Mouse (Mus musculus): ENCODE data around the gene Recql5. TPM values are rescaled to one million over a fixed set of nuclear protein-coding genes. Genes with fewer than 3 reads are reported as not detected.
"Not testable (repeated sequence)": the region's sequence is repeated elsewhere in the genome, so short reads cannot be mapped to it uniquely, and the experiment has no call there.

The Recql5 gene
- polyA plus RNA-seq, 1 experiment from 2014 or later = 16.0 TPM

DNA sequence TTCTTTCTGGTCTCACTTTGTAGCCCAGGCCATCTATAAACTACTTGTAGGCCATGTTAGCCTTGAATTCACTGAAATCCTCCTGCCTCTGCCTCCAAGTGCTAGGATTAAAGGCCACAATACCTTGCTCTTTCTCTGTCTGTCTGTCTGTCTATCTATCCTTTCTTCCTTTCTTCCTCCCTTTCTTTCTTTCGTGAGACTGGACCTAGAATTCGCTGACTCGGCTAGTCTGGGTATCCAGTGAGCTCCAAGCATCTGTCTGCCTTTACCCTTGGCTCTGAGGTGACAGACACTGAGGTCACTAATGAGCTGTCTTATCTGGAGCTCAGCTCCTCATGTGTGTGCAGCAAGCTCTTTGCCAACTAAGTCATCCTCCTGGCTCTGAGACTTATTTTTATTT, 57.3 kb downstream of the Recql5 start:
- Histone ChIP-seq H3K4me3 (ENCODE audit: low read depth, low read length) (no peak overlapping the region), H3K9me3 (ENCODE audit: control insufficient read depth, low read length) (no peaks in the 10 kb centered on the region), H3K27me3 (ENCODE audit: control insufficient read depth, insufficient read depth, low read length) (no peaks in the 10 kb centered on the region), H3K36me3 (ENCODE audit: control insufficient read depth, insufficient read depth, low read length) (no peaks in the 10 kb centered on the region), H3K4me2 (replicated peaks; ENCODE audit: low read depth, low read length) (no peak overlapping the region), H3K27ac (ENCODE audit: low read depth, low read length) (no peak overlapping the region), H3K9ac (ENCODE audit: low read depth, low read length) (no peak overlapping the region), H3K4me1 (replicated peaks; ENCODE audit: control insufficient read depth, insufficient read depth, low read length) (no peaks in the 10 kb centered on the region)
- DNase-seq (ENCODE audit: low spot score) (no peak), ATAC-seq (ENCODE audit: low FRiP score) (no peak)
- 89% methylated on average over 3 of the region's 3 CpGs for WGBS

DNA sequence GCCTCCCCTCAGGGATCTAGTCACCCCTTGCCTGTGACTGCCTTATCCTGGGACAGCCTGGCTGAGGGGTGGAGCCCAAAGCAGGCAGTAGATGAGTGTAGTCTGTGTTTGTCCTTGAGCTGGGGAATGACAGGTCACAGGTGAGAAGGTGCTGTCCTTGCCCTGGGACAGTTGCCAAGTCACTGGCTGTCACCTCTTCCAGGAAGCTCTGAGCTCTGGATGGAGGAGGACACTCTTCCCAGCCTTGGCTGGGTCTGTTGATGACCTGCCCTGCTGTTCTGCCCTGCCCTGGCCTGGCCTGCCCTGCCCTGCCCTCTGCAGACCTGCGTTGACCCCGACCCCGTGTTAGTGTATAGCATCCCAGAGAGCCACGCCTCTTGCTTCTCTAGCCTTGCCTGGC, 60.8 kb downstream of the Recql5 start:
- H3K4me2 ChIP-seq (replicated peaks; ENCODE audit: low read depth, low read length) = no peak overlapping the region
- H3K4me3 ChIP-seq (ENCODE audit: low read depth, low read length) = no peak overlapping the region
- H3K4me1 ChIP-seq (replicated peaks; ENCODE audit: control insufficient read depth, insufficient read depth, low read length) = no peaks in the 10 kb centered on the region
- no peak for ATAC-seq (ENCODE audit: low FRiP score)
- H3K9me3 ChIP-seq (ENCODE audit: control insufficient read depth, low read length) = no peaks in the 10 kb centered on the region
- DNase-seq (ENCODE audit: low spot score) = no peak
- H3K9ac ChIP-seq (ENCODE audit: low read depth, low read length) = no peak overlapping the region
- no peaks in the 10 kb centered on the region for H3K27me3 ChIP-seq (ENCODE audit: control insufficient read depth, insufficient read depth, low read length)
- WGBS = 79% methylated on average over 4 of the region's 4 CpGs
- no peaks in the 10 kb centered on the region for H3K36me3 ChIP-seq (ENCODE audit: control insufficient read depth, insufficient read depth, low read length)
- no peak overlapping the region for H3K27ac ChIP-seq (ENCODE audit: low read depth, low read length)

DNA sequence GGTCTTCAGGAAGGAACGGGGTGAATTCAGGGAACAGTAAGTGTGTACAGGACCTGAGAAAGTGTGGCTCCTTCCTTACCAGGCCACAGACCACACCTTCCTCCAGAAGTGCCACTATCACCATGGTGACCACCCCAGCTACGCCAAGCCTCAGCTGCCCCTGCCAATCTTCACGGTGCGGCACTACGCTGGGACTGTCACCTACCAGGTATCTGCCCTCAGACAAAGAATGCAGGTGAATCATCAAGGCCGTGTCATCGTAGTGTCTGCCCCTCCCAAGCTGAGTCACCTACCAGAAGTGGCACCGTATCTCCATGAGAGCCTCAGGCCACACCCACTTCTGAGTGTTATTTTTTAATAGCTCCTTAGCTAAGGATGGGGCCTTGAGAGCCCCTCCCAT, 63.9 kb downstream of the Recql5 start:
- no peaks in the 10 kb centered on the region for H3K27me3 ChIP-seq (ENCODE audit: control insufficient read depth, insufficient read depth, low read length)
- H3K4me3 ChIP-seq (ENCODE audit: low read depth, low read length) = no peak overlapping the region
- 88% methylated on average over 8 of the region's 8 CpGs for WGBS
- DNase-seq (ENCODE audit: low spot score) = no peak
- H3K4me1 ChIP-seq (replicated peaks; ENCODE audit: control insufficient read depth, insufficient read depth, low read length) = no peaks in the 10 kb centered on the region
- no peak overlapping the region for H3K27ac ChIP-seq (ENCODE audit: low read depth, low read length)
- no peak overlapping the region for H3K4me2 ChIP-seq (replicated peaks; ENCODE audit: low read depth, low read length)
- H3K36me3 ChIP-seq (ENCODE audit: control insufficient read depth, insufficient read depth, low read length) = no peaks in the 10 kb centered on the region
- H3K9ac ChIP-seq (ENCODE audit: low read depth, low read length) = no peak overlapping the region
- H3K9me3 ChIP-seq (ENCODE audit: control insufficient read depth, low read length) = no peaks in the 10 kb centered on the region
- ATAC-seq (ENCODE audit: low FRiP score) = no peak

DNA sequence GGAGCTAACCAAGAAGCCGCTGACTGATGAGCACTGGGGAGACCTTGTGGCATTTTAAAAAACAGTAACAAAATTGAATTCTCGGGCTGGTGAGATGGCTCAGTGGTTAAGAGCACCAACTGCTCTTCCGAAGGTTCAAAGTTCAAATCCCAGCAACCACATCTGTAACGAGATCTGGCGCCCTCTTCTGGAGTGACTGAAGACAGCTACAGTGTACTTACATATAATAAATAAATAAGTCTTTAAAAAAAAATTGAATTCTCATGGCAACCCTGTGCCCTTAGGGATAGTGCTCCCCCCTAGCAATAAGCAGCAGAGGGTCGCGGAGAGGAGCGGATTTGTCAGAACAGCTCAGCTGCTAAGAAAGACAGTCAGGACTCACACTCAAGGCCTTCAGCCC, 69.4 kb downstream of the Recql5 start:
- H3K27ac ChIP-seq (ENCODE audit: low read depth, low read length) = no peak overlapping the region
- no peak overlapping the region for H3K4me3 ChIP-seq (ENCODE audit: low read depth, low read length)
- no peak overlapping the region for H3K9ac ChIP-seq (ENCODE audit: low read depth, low read length)
- 86% methylated on average over 8 of the region's 8 CpGs for WGBS
- no peak for ATAC-seq (ENCODE audit: low FRiP score)
- H3K4me1 ChIP-seq (replicated peaks; ENCODE audit: control insufficient read depth, insufficient read depth, low read length) = peaks cover 6% of the 10 kb centered on the region; the same call in 1 of the 2 replicates
- H3K36me3 ChIP-seq (ENCODE audit: control insufficient read depth, insufficient read depth, low read length) = no peaks in the 10 kb centered on the region
- DNase-seq (ENCODE audit: low spot score) = no peak
- no peak overlapping the region for H3K4me2 ChIP-seq (replicated peaks; ENCODE audit: low read depth, low read length)
- H3K27me3 ChIP-seq (ENCODE audit: control insufficient read depth, insufficient read depth, low read length) = peaks cover 24% of the 10 kb centered on the region
- no peaks in the 10 kb centered on the region for H3K9me3 ChIP-seq (ENCODE audit: control insufficient read depth, low read length)

DNA sequence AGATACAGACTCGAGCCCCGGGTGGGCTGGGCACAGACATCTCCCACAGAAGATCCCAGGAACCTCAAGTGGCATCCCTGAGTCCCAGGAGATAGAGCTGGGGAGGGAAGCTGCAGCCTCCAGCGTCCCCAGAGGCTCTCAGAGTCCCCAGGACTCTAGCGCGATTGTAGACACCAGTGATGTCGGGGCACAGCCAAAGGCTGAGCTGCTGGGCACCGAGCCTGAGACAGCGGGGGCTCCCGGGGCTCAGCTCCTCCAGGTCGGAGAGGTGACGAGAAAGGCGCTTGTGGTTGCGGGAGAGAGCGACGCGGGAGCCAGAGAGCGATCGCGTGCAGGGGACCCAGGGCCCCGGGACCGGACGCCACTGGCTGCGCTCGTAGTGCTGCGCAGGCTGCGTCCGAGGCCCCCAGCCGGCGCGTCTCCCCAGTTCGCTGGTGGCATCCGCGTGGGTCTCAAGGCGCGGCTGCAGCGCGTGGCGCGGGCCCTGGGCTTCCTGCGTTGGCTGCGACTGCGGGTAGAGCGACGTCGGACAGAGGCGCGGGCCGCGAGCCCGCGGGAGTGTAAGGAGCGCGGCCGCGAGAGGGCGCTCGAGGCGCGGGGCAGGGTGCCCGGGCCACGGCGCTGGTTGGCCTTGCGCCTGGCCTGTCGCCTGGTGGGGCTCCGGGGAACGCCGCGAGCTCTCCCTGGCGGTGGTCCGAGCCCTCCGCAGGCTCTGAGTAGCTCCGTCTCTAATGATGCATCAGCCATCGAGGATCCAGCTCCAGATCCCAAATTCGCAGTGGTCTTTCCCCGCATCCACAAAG, 73.9 kb downstream of the Recql5 start:
- H3K4me3 ChIP-seq (ENCODE audit: low read depth, low read length) = peak overlapping the region; percentile 29
- ATAC-seq (ENCODE audit: low FRiP score) (peak; percentile 76), DNase-seq (ENCODE audit: low spot score) (peak; percentile 92)
- 3% methylated on average over 73 of the region's 75 CpGs for WGBS
- H3K36me3 ChIP-seq (ENCODE audit: control insufficient read depth, insufficient read depth, low read length) = no peaks in the 10 kb centered on the region
- peaks cover 38% of the 10 kb centered on the region for H3K27me3 ChIP-seq (ENCODE audit: control insufficient read depth, insufficient read depth, low read length)
- peak overlapping the region; percentile 48 for H3K4me2 ChIP-seq (replicated peaks; ENCODE audit: low read depth, low read length)
- 0 out of 2 replicates have a peak overlapping the region, but pooled peaks have one; percentile 15 for H3K9ac ChIP-seq (ENCODE audit: low read depth, low read length)
- peaks cover 10% of the 10 kb centered on the region; the same call in 1 of the 2 replicates for H3K4me1 ChIP-seq (replicated peaks; ENCODE audit: control insufficient read depth, insufficient read depth, low read length)
- no peak overlapping the region for H3K27ac ChIP-seq (ENCODE audit: low read depth, low read length)
- H3K9me3 ChIP-seq (ENCODE audit: control insufficient read depth, low read length) = no peaks in the 10 kb centered on the region

DNA sequence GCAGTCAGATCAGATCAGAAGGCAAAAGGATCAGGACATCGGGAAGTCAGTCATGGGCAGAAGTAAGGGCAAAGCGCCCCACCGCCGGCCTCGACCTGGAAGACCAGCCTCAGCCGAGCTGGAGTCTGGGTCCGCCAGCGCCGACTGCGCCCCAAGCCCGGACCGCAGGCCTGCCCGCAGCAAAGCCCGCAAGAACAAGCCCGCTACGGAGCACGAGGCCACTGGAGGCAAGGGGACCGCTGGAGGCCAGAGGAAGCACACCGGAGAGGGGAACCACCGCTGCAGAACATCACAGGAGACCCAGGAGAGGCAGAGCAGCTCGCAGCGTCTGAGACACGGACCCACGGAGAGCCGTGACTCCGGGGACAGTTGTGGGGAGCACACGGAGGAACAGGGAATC, 74.9 kb downstream of the Recql5 start, which contains the start of gene Myo15b:
TSS of gene Myo15b (plus strand) at position 53 of the 400 bp plus-strand sequence.
- no peak within 1 kb of the TSS for H3K27ac ChIP-seq (ENCODE audit: low read depth, low read length)
- peak within 1 kb of the TSS; percentile 29 for H3K4me3 ChIP-seq (ENCODE audit: low read depth, low read length)
- peaks cover 38% of the 10 kb centered on the region for H3K27me3 ChIP-seq (ENCODE audit: control insufficient read depth, insufficient read depth, low read length)
- no peak for ATAC-seq (ENCODE audit: low FRiP score)
- H3K36me3 ChIP-seq (ENCODE audit: control insufficient read depth, insufficient read depth, low read length) = no peaks in the 10 kb centered on the region
- no peaks in the 10 kb centered on the region for H3K9me3 ChIP-seq (ENCODE audit: control insufficient read depth, low read length)
- H3K4me1 ChIP-seq (replicated peaks; ENCODE audit: control insufficient read depth, insufficient read depth, low read length) = peaks cover 10% of the 10 kb centered on the region; the same call in 1 of the 2 replicates
- DNase-seq (ENCODE audit: low spot score) = peak; percentile 43
- peak within 1 kb of the TSS; percentile 48 for H3K4me2 ChIP-seq (replicated peaks; ENCODE audit: low read depth, low read length)
- 11% methylated on average over 27 of the region's 27 CpGs for WGBS
- H3K9ac ChIP-seq (ENCODE audit: low read depth, low read length) = 0 out of 2 replicates have a peak within 1 kb of the TSS, but pooled peaks have one; percentile 15

DNA sequence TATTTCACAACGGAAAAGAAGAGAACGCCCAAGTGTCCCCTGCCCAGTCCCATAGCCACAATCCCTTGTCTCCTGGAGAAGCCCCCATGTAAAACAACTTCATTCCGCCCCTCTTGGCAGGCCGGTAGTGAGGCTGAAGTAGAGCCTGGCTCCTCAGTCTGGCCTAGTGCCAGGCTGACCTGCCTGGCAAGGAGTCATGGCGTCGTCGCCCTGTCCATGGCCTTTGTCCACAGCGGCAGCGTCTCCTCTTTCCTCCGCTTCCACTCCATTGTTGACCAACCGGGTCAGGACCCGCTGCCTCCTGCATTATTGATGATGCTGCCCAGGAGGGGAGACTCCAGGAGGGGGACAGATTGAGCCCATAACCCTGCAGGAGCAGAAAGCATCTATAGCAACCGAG, 75.3 kb downstream of the Recql5 start:
- H3K9ac ChIP-seq (ENCODE audit: low read depth, low read length) = 0 out of 2 replicates have a peak overlapping the region, but pooled peaks have one; percentile 11
- no peaks in the 10 kb centered on the region for H3K36me3 ChIP-seq (ENCODE audit: control insufficient read depth, insufficient read depth, low read length)
- H3K4me3 ChIP-seq (ENCODE audit: low read depth, low read length) = no peak overlapping the region
- ATAC-seq (ENCODE audit: low FRiP score) = no peak
- no peak overlapping the region for H3K27ac ChIP-seq (ENCODE audit: low read depth, low read length)
- no peaks in the 10 kb centered on the region for H3K9me3 ChIP-seq (ENCODE audit: control insufficient read depth, low read length)
- H3K4me2 ChIP-seq (replicated peaks; ENCODE audit: low read depth, low read length) = no peak overlapping the region
- peaks cover 38% of the 10 kb centered on the region for H3K27me3 ChIP-seq (ENCODE audit: control insufficient read depth, insufficient read depth, low read length)
- no peak for DNase-seq (ENCODE audit: low spot score)
- 36% methylated on average over 13 of the region's 13 CpGs for WGBS
- H3K4me1 ChIP-seq (replicated peaks; ENCODE audit: control insufficient read depth, insufficient read depth, low read length) = peaks cover 10% of the 10 kb centered on the region; the same call in 1 of the 2 replicates

DNA sequence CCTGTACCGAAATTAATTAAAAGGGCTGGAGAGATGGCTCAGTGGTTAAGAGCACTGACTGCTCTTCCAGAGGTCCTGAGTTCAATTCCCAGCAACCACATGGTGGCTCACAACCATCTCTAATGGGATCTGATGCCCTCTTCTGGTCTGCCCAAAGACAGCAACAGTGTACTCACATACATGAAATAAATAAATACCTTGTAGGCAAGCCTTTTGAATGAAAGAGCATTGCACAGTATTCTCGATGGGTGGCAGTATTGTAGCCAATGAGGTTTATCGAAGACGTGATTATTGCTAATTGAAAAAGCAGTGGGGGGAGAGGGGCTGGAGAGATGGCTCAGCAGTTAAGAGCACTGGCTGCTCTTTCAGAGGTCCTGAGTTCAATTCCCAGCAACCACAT, 76.1 kb downstream of the Recql5 start:
- Histone ChIP-seq H3K27me3 (ENCODE audit: control insufficient read depth, insufficient read depth, low read length) (peaks cover 38% of the 10 kb centered on the region), H3K4me1 (replicated peaks; ENCODE audit: control insufficient read depth, insufficient read depth, low read length) (peaks cover 10% of the 10 kb centered on the region; the same call in 1 of the 2 replicates)
- not testable (repeated sequence) for H3K9ac ChIP-seq (ENCODE audit: low read depth, low read length); DNase-seq (ENCODE audit: low spot score); H3K9me3 ChIP-seq (ENCODE audit: control insufficient read depth, low read length); H3K4me2 ChIP-seq (replicated peaks; ENCODE audit: low read depth, low read length); H3K27ac ChIP-seq (ENCODE audit: low read depth, low read length); H3K4me3 ChIP-seq (ENCODE audit: low read depth, low read length); H3K36me3 ChIP-seq (ENCODE audit: control insufficient read depth, insufficient read depth, low read length); ATAC-seq (ENCODE audit: low FRiP score)
- WGBS = 90% methylated on average over 4 of the region's 4 CpGs

DNA sequence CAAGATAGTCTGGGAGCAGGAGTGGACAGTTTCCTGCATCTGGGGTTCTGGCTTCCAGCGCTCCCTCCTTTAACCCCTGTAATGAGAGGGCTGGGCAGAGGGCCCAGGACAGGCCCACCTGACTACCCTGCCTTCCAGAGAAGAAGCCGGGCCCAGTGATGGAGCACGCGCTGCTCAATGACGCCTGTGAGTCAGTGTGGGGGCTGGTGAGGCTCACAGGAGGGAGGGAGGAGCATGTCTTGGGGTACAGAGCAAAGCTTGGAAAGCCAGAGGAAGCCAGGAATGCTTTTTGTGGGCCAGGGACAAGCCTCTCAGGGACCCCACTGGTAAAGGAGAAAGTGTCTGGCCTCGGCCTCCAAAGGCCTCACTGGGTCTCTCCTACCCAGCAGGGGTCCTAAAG, 78.6 kb downstream of the Recql5 start:
- H3K4me3 ChIP-seq (ENCODE audit: low read depth, low read length) = no peak overlapping the region
- ATAC-seq (ENCODE audit: low FRiP score) (no peak), DNase-seq (ENCODE audit: low spot score) (no peak)
- peaks cover 22% of the 10 kb centered on the region for H3K27me3 ChIP-seq (ENCODE audit: control insufficient read depth, insufficient read depth, low read length)
- no peak overlapping the region for H3K4me2 ChIP-seq (replicated peaks; ENCODE audit: low read depth, low read length)
- no peaks in the 10 kb centered on the region for H3K9me3 ChIP-seq (ENCODE audit: control insufficient read depth, low read length)
- no peak overlapping the region for H3K27ac ChIP-seq (ENCODE audit: low read depth, low read length)
- peaks cover 10% of the 10 kb centered on the region; the same call in 1 of the 2 replicates for H3K4me1 ChIP-seq (replicated peaks; ENCODE audit: control insufficient read depth, insufficient read depth, low read length)
- 81% methylated on average over 6 of the region's 6 CpGs for WGBS
- H3K9ac ChIP-seq (ENCODE audit: low read depth, low read length) = no peak overlapping the region
- no peaks in the 10 kb centered on the region for H3K36me3 ChIP-seq (ENCODE audit: control insufficient read depth, insufficient read depth, low read length)
